Mouse (Mus musculus) intestine, embryonic 14.5 days (tissue): Measurements from ENCODE around the gene Cdc40. TPM values are rescaled to one million over a fixed set of nuclear protein-coding genes. Genes with fewer than 3 reads are reported as not detected.
"Not testable (repeated sequence)": the region's sequence is repeated elsewhere in the genome, so short reads cannot be mapped to it uniquely, and the experiment has no call there.

ENCODE experiments used
- ATAC-seq: fragments of 200-750 bp; cut with Nextera tagmentation; replicated peaks from 2 replicates; pipeline ENCODE4 v1.8.0; 2017; ENCODE audit warnings: low read depth, moderate number of reproducible peaks, moderate TSS enrichment, moderate library complexity; ENCODE audit not compliant: low FRiP score, low TSS enrichment
- DNase-seq: peaks from one replicate; pipeline ENCODE4 v3.0.0-alpha.2; 2018; ENCODE audit warnings: low spot score
- H3K27ac ChIP-seq: fragments of 300-500 bp; sonication (generic); 2 replicates; pipeline ENCODE4 v1.5.1; 2014; ENCODE audit warnings: low read depth, mild to moderate bottlenecking, control low read depth
- H3K27me3 ChIP-seq: fragments of 300-500 bp; sonication (generic); replicated peaks from 2 replicates; pipeline ENCODE4 v1.6.1; 2014; ENCODE audit warnings: low read length, control low read depth; ENCODE audit not compliant: control insufficient read depth, insufficient read depth
- H3K36me3 ChIP-seq: fragments of 300-500 bp; sonication (generic); 2 replicates; pipeline ENCODE4 v1.6.1; 2014; ENCODE audit warnings: low read length, control low read depth; ENCODE audit not compliant: control insufficient read depth, insufficient read depth
- H3K4me1 ChIP-seq: fragments of 300-500 bp; sonication (generic); replicated peaks from 2 replicates; pipeline ENCODE4 v1.6.1; 2014; ENCODE audit warnings: low read length, control low read depth, mixed read lengths; ENCODE audit not compliant: control insufficient read depth, insufficient read depth
- H3K4me2 ChIP-seq: fragments of 300-500 bp; sonication (generic); 2 replicates; pipeline ENCODE4 v1.6.1; 2014; ENCODE audit warnings: low read length
- H3K4me3 ChIP-seq: fragments of 300-500 bp; sonication (generic); 2 replicates; pipeline ENCODE4 v1.5.1; 2014; ENCODE audit warnings: low read depth, low read length, control low read depth, mixed read lengths
- H3K9ac ChIP-seq: fragments of 300-500 bp; sonication (generic); 2 replicates; pipeline ENCODE4 v1.6.1; 2014; ENCODE audit warnings: mild to moderate bottlenecking, low read length
- H3K9me3 ChIP-seq: fragments of 300-500 bp; sonication (generic); 2 replicates; pipeline ENCODE4 v1.6.1; 2016; ENCODE audit warnings: low read length, control low read depth; ENCODE audit not compliant: control insufficient read depth
- WGBS: fragments of 180-500 bp; shearing (Covaris S2); extraction: QIAGEN DNeasy Blood & Tissue Kit; methylation state at CpG from one replicate; pipeline ENCODE4 v1.1.7; 2014; 5-methylcytosine and 5-hydroxymethylcytosine counted together
- polyA plus RNA-seq: library from polyadenylated mRNA; unstranded; fragments of >200 nt; fragmentation: Nextera tagmentation; extraction: Ambion mirVana; gene quantifications from 2 replicates; pipeline ENCODE4 v1.2.1, GENCODE M21; 2014

The Cdc40 gene
- polyA plus RNA-seq, 1 experiment from 2014 or later: 32.0 TPM

DNA sequence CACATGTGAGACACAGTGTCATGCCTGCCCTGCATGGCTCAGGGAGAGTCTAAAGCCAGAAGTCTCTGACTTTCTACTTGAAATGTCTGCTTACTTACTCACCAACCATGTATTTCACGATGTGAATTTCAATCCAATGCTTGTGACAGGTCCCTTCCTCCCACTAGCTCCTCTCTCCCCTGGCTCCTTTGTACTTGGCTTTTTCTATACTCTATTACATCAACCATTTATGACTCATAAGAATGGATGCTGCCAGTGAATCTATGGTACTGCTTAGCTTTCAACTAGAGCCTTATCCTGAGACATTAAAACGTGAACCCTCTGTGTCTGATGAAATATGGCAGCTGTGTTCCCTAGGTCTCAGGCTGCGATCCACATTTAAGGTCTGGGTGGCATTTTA, 52.8 kb downstream of the Cdc40 start:
- 79% methylated on average over 3 of the region's 3 CpGs for WGBS
- Histone ChIP-seq H3K4me3 (no peak overlapping the region), H3K4me2 (no peak overlapping the region), H3K9me3 (no peaks in the 10 kb centered on the region), H3K36me3 (peaks cover 25% of the 10 kb centered on the region), H3K27ac (no peak overlapping the region), H3K4me1 (no peaks in the 10 kb centered on the region; the same call in 1 of the 2 replicates), H3K27me3 (no peaks in the 10 kb centered on the region), H3K9ac (no peak overlapping the region)
- DNase-seq (no peak), ATAC-seq (no peak)

DNA sequence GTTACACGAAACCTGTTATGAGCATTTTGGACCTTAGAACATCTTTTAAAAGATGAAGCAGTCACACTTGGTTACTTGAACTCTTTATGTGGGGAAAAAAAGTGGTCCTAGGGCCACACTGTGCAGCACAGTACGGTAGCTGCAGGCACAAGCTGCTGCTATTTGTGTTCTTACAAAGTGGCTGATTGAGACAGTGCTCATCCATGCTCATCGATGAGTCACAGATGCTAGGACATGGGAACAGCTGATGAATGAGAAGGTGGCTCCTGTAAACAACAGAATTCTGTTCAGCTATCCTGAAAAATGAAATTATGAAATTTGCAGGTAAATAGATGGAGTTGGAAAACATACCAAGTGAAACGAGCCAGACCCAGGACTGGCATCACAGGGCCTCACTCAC, 55.4 kb downstream of the Cdc40 start:
- Histone ChIP-seq H3K9me3 (no peaks in the 10 kb centered on the region), H3K4me2 (no peak overlapping the region), H3K27me3 (no peaks in the 10 kb centered on the region), H3K4me3 (no peak overlapping the region), H3K36me3 (peaks cover 8% of the 10 kb centered on the region; the same call in 1 of the 2 replicates), H3K27ac (no peak overlapping the region), H3K9ac (no peak overlapping the region), H3K4me1 (no peaks in the 10 kb centered on the region; the same call in 1 of the 2 replicates)
- DNase-seq (no peak), ATAC-seq (no peak)
- WGBS: 87% methylated on average over 4 of the region's 4 CpGs

DNA sequence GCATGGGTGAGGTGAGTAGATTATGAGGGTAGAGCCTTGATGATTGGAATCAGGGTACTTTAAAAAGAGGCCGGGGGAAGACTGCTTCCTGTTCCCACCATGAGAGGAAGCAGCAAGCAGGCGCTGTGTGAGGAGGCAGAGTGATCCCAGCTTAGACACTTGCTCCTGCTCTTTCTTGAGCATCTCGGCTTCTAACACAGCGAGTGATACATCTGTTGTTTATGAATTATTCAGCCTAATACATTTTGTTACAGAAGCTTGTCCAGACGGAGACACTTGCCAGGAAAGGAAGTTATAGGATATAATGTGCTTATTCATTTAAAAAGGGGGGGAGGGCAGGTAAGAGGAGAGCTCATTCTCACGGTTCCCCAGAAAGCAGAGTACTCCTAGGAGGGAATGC, 57.2 kb downstream of the Cdc40 start:
- 32% methylated on average over 6 of the region's 6 CpGs for WGBS
- no peak overlapping the region for H3K4me2 ChIP-seq
- no peak for ATAC-seq
- H3K9me3 ChIP-seq: no peaks in the 10 kb centered on the region
- no peak overlapping the region for H3K4me3 ChIP-seq
- H3K27me3 ChIP-seq: no peaks in the 10 kb centered on the region
- H3K9ac ChIP-seq: no peak overlapping the region
- no peaks in the 10 kb centered on the region; the same call in 1 of the 2 replicates for H3K36me3 ChIP-seq
- no peak for DNase-seq
- H3K27ac ChIP-seq: no peak overlapping the region
- no peaks in the 10 kb centered on the region; the same call in 1 of the 2 replicates for H3K4me1 ChIP-seq

DNA sequence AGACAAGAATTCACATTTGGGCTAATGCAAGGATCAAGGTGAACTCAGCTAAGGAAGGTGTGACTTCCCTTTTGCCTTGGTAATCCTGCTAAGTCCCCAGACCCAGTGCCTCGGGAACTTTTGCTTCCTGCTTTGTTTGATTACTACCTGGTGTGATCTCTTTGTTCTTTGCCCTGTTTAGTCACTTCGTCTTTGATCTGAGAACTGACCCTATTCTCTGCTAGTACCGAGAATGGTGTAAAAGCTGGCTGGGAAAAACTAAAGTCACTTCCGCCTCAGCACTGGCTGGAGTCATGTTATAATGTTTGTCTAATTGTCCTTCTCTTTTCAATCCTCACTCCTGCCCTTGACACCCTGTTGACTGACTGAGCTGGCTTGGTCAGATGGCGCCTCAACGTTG, 66.6 kb downstream of the Cdc40 start:
- no peaks in the 10 kb centered on the region for H3K4me1 ChIP-seq
- H3K4me3 ChIP-seq: no peak overlapping the region
- no peak overlapping the region for H3K27ac ChIP-seq
- H3K27me3 ChIP-seq: no peaks in the 10 kb centered on the region
- no peaks in the 10 kb centered on the region for H3K9me3 ChIP-seq
- no peak overlapping the region for H3K9ac ChIP-seq
- no peak for DNase-seq
- WGBS: 59% methylated on average over 6 of the region's 6 CpGs
- no peak for ATAC-seq
- H3K36me3 ChIP-seq: no peaks in the 10 kb centered on the region
- H3K4me2 ChIP-seq: no peak overlapping the region

DNA sequence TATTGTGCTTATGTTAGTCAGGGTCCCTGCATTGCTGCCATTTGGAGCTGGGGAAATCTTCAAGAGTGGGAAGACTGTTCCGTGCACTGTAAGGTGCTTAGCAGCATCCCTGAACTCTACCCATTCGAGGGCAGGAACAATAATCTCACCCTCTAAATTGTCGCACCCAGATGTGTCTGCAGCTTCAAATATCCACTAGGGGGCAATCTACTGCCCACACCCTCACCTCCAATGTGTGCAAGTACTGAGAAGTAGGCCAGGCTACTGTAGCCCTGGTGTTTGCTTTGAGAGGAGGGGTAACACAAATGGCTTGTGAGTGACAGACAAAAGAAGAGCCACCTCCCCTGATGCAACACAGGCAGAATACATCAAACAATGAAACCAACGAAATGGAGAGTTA, 69.5 kb downstream of the Cdc40 start:
- Histone ChIP-seq H3K4me2 (no peak overlapping the region), H3K4me1 (no peaks in the 10 kb centered on the region), H3K9ac (no peak overlapping the region), H3K4me3 (no peak overlapping the region), H3K9me3 (no peaks in the 10 kb centered on the region), H3K36me3 (no peaks in the 10 kb centered on the region), H3K27me3 (no peaks in the 10 kb centered on the region), H3K27ac (no peak overlapping the region)
- WGBS: 69% methylated on average over 4 of the region's 4 CpGs
- DNase-seq (no peak), ATAC-seq (no peak)

DNA sequence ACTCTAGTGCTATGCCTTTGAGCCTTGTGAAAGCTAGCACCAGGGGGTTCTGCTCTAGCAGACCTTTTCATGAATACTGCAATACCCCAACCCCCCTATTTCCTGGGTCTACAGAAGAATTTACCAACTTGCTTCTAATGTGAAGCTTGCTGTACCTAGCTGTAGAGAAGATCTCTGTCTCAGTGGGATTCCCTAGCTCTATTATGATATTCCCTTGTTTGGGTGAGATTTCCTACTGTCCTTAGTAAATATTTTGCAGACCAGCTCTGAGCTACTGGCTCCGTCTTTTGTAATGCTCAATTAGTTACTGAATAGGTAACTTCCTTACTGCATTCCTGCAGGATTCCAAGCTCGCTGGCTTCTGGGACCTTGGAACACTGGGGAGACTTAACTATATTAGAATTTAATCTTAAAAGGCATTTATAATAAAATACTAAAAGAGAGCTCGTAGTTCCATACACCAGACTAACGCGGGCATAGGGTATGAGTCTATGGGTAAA, 73.7 kb downstream of the Cdc40 start:
- ATAC-seq, DNase-seq, H3K4me3 ChIP-seq, H3K27ac ChIP-seq, H3K4me2 ChIP-seq, H3K4me1 ChIP-seq, H3K9ac ChIP-seq, H3K27me3 ChIP-seq, H3K36me3 ChIP-seq, H3K9me3 ChIP-seq: not testable (repeated sequence)
- WGBS: 42% methylated on average over 5 of the region's 5 CpGs

DNA sequence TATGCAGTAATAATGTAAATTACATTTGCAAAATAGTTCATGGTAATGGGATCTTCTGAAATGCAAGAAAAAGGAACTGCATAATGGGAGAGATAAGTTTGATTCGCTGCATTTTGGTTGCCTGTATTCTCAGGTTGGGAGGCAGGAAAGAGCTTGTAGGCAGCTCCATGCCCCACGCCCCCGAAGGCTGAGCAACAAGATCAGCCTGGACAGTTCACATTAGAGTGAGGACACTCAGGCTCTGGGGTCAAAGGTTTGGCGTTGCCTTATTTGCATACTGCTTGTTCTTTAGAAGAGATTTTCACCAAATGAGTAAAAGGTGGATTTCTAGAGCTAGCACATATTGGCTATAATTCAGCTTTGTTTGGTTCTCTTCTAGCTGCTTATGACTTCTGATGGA, 76.9 kb downstream of the Cdc40 start:
- Histone ChIP-seq H3K27ac (no peak overlapping the region), H3K9ac (no peak overlapping the region), H3K9me3 (no peaks in the 10 kb centered on the region), H3K4me1 (no peaks in the 10 kb centered on the region), H3K4me2 (no peak overlapping the region), H3K4me3 (no peak overlapping the region), H3K36me3 (no peaks in the 10 kb centered on the region), H3K27me3 (no peaks in the 10 kb centered on the region)
- WGBS: 85% methylated on average over 4 of the region's 4 CpGs
- ATAC-seq (no peak), DNase-seq (no peak)

DNA sequence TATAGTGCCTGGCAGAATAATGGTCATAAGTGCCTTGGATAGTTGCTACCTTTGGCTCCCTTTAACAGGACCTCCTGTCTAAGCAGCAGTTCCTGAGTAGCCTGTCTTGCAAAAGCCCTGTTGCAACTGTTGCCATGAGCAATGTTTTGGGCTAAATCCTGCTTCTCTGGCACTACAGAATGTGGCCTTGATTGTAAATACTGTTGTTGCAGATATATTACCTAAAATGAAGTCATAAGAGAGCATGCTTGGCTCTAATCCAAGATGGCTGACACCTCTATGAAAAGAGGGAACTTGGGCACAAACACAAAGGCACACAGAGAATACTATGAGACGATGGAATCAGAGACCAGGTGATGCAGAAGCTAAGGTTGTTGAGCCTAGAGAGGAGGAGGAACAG, 77.9 kb downstream of the Cdc40 start:
- ATAC-seq (no peak), DNase-seq (no peak)
- H3K27me3 ChIP-seq: no peaks in the 10 kb centered on the region
- H3K9me3 ChIP-seq: no peaks in the 10 kb centered on the region
- no peak overlapping the region for H3K9ac ChIP-seq
- WGBS: 92% methylated on average over 1 of the region's 1 CpGs
- no peak overlapping the region for H3K27ac ChIP-seq
- H3K36me3 ChIP-seq: no peaks in the 10 kb centered on the region
- no peak overlapping the region for H3K4me3 ChIP-seq
- no peak overlapping the region for H3K4me2 ChIP-seq
- H3K4me1 ChIP-seq: no peaks in the 10 kb centered on the region

DNA sequence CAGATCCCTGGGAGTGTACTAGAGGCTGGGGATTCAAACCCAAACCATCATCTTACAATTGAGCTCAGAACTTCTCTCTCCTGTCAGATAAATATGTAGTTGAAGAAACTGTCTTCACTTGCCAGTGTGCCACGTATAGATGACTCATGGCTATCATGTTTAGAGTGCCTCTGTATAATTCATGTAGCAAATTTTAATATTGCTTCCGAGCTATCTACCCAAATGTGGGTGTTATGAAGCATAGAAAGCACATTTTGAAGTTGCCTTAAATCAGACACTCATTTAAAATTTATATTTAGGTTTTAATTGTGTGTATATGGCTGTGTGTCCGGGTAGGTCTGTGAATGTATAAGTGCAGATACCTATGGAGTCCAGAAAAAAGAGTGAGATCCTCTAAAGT, 91.0 kb downstream of the Cdc40 start:
- Histone ChIP-seq H3K9me3 (no peaks in the 10 kb centered on the region), H3K9ac (no peak overlapping the region), H3K4me3 (no peak overlapping the region), H3K4me1 (no peaks in the 10 kb centered on the region), H3K27me3 (no peaks in the 10 kb centered on the region), H3K36me3 (no peaks in the 10 kb centered on the region), H3K4me2 (no peak overlapping the region), H3K27ac (no peak overlapping the region)
- WGBS: 83% methylated on average over 3 of the region's 3 CpGs
- ATAC-seq: no peak
- DNase-seq: no peak
